Mouse (Mus musculus) liver, embryonic 11.5 days (tissue): ENCODE measurements around the gene Cubn. TPM values are rescaled to one million over a fixed set of nuclear protein-coding genes. Genes with fewer than 3 reads are reported as not detected.

Source experiments
- ATAC-seq: fragments of 200-750 bp; cut with Nextera tagmentation; replicated peaks from 2 replicates; pipeline ENCODE4 v1.8.0; 2017; ENCODE audit warnings: moderate number of reproducible peaks, mild to moderate bottlenecking, moderate TSS enrichment, moderate library complexity; ENCODE audit not compliant: low FRiP score
- DNase-seq: peaks from one replicate; pipeline ENCODE4 v3.0.0-alpha.2; 2017; ENCODE audit warnings: low spot score
- H3K27ac ChIP-seq: fragments of 300-500 bp; sonication (generic); 2 replicates; pipeline ENCODE4 v1.5.1; 2014; ENCODE audit warnings: mild to moderate bottlenecking, low read depth, low read length, control low read depth
- H3K27me3 ChIP-seq: fragments of 300-500 bp; sonication (generic); replicated peaks from 2 replicates; pipeline ENCODE4 v1.6.1; 2014; ENCODE audit warnings: low read length, mixed read lengths; ENCODE audit not compliant: control insufficient read depth, insufficient read depth
- H3K36me3 ChIP-seq: fragments of 300-500 bp; sonication (generic); 2 replicates; pipeline ENCODE4 v1.6.1; 2014; ENCODE audit warnings: mild to moderate bottlenecking, low read length, moderate library complexity, mixed read lengths; ENCODE audit not compliant: control insufficient read depth, insufficient read depth
- H3K4me1 ChIP-seq: fragments of 300-500 bp; sonication (generic); replicated peaks from 2 replicates; pipeline ENCODE4 v1.6.1; 2014; ENCODE audit warnings: low read length, mixed read lengths; ENCODE audit not compliant: control insufficient read depth, insufficient read depth
- H3K4me2 ChIP-seq: fragments of 300-500 bp; sonication (generic); 2 replicates; pipeline ENCODE4 v1.6.1; 2014; ENCODE audit warnings: mild to moderate bottlenecking, control low read depth, moderate library complexity
- H3K4me3 ChIP-seq: fragments of 300-500 bp; sonication (generic); 2 replicates; pipeline ENCODE4 v1.5.1; 2014; ENCODE audit warnings: low read depth, low read length, control low read depth
- H3K9ac ChIP-seq: fragments of 300-500 bp; sonication (generic); 2 replicates; pipeline ENCODE4 v1.6.1; 2014; ENCODE audit warnings: low read depth, low read length, control low read depth
- H3K9me3 ChIP-seq: fragments of 300-500 bp; sonication (generic); 2 replicates; pipeline ENCODE4 v1.6.1; 2016; ENCODE audit warnings: low read length, inconsistent platforms, mixed read lengths; ENCODE audit not compliant: control insufficient read depth
- WGBS: fragments of 180-500 bp; shearing (Covaris S2); extraction: QIAGEN DNeasy Blood & Tissue Kit; methylation state at CpG from one replicate; pipeline ENCODE4 v1.1.7; 2014; 5-methylcytosine and 5-hydroxymethylcytosine counted together
- polyA plus RNA-seq: library from polyadenylated mRNA; unstranded; fragments of >200 nt; fragmentation: Nextera tagmentation; extraction: Ambion mirVana; gene quantifications from 2 replicates; pipeline ENCODE4 v1.2.1, GENCODE M21; 2014

Gene Cubn
- polyA plus RNA-seq, 1 experiment from 2014 or later = 0.15 TPM

- Histone ChIP-seq H3K36me3 (no peaks in the 10 kb centered on the region), H3K4me2 (peak within 1 kb of the TSS; percentile 80), H3K27ac (peak within 1 kb of the TSS; percentile 6), H3K9ac (peak within 1 kb of the TSS; percentile 67), H3K27me3 (no peaks in the 10 kb centered on the region), H3K9me3 (no peaks in the 10 kb centered on the region), H3K4me1 (peaks cover 15% of the 10 kb centered on the region; the same call in 1 of the 2 replicates), H3K4me3 (peak within 1 kb of the TSS; percentile 62)
- under 1% methylated on average over 37 of the region's 37 CpGs for WGBS
- DNase-seq (peak; percentile 91), ATAC-seq (peak; percentile 97)
These were observed 220.3 kb downstream of the Cubn start, which contains the start of gene Rsu1 for GRCm38 (mm10) chr2:13271165-13271957. TSS of gene Rsu1 (minus strand) at chr2:13271415.

- H3K4me3 ChIP-seq = peak overlapping the region; percentile 62
- H3K27ac ChIP-seq = peak overlapping the region; percentile 6
- H3K4me2 ChIP-seq = peak overlapping the region; percentile 80
- peaks cover 15% of the 10 kb centered on the region; the same call in 1 of the 2 replicates for H3K4me1 ChIP-seq
- WGBS = 32% methylated on average over 8 of the region's 8 CpGs
- H3K36me3 ChIP-seq = no peaks in the 10 kb centered on the region
- DNase-seq = peak; percentile 35
- H3K27me3 ChIP-seq = no peaks in the 10 kb centered on the region
- ATAC-seq = peak; percentile 26
- H3K9me3 ChIP-seq = no peaks in the 10 kb centered on the region
- peak overlapping the region; percentile 67 for H3K9ac ChIP-seq
These were observed 220.9 kb downstream of the Cubn start for GRCm38 (mm10) chr2:13270736-13271135.

GRCm38 (mm10) chr2:13268681-13269293 is 222.8 kb downstream of the Cubn start:
- peak overlapping the region; percentile 35 for H3K4me2 ChIP-seq
- H3K4me3 ChIP-seq = no peak overlapping the region

GRCm38 (mm10) chr2:13264875-13265274 is 226.7 kb downstream of the Cubn start:
- Histone ChIP-seq H3K9me3 (no peaks in the 10 kb centered on the region), H3K9ac (no peak overlapping the region), H3K27me3 (no peaks in the 10 kb centered on the region), H3K36me3 (no peaks in the 10 kb centered on the region; the same call in 1 of the 2 replicates), H3K4me2 (no peak overlapping the region), H3K27ac (no peak overlapping the region), H3K4me3 (no peak overlapping the region), H3K4me1 (peaks cover 10% of the 10 kb centered on the region; the same call in 1 of the 2 replicates)
- no peak for ATAC-seq
- no peak for DNase-seq
- WGBS = 46% methylated on average over 4 of the region's 4 CpGs

More at GRCm38 (mm10) chr2:13268681-13269293, 222.8 kb downstream of the Cubn start:
- H3K27ac ChIP-seq = peak overlapping the region; percentile 4; the same call in 1 of the 2 replicates
- peaks cover 15% of the 10 kb centered on the region; the same call in 1 of the 2 replicates for H3K4me1 ChIP-seq
- no peaks in the 10 kb centered on the region for H3K27me3 ChIP-seq
- H3K9me3 ChIP-seq = no peaks in the 10 kb centered on the region
- H3K36me3 ChIP-seq = no peaks in the 10 kb centered on the region
- WGBS = 64% methylated on average over 4 of the region's 4 CpGs
- H3K9ac ChIP-seq = no peak overlapping the region
- DNase-seq (no peak), ATAC-seq (no peak)

GRCm38 (mm10) chr2:13263150-13263549 is 228.5 kb downstream of the Cubn start:
- no peaks in the 10 kb centered on the region for H3K27me3 ChIP-seq
- DNase-seq (no peak), ATAC-seq (no peak)
- H3K4me1 ChIP-seq = peaks cover 2% of the 10 kb centered on the region; the same call in 1 of the 2 replicates
- no peak overlapping the region for H3K27ac ChIP-seq
- no peak overlapping the region for H3K4me3 ChIP-seq
- no peak overlapping the region for H3K4me2 ChIP-seq
- no peaks in the 10 kb centered on the region for H3K9me3 ChIP-seq
- H3K36me3 ChIP-seq = no peaks in the 10 kb centered on the region; the same call in 1 of the 2 replicates
- WGBS = 64% methylated on average over 4 of the region's 4 CpGs
- H3K9ac ChIP-seq = no peak overlapping the region

- DNase-seq (no peak), ATAC-seq (no peak)
- 84% methylated on average over 2 of the region's 2 CpGs for WGBS
- no peak overlapping the region for H3K4me3 ChIP-seq
- no peak overlapping the region for H3K9ac ChIP-seq
- H3K4me1 ChIP-seq = no peaks in the 10 kb centered on the region
- no peak overlapping the region for H3K27ac ChIP-seq
- no peaks in the 10 kb centered on the region for H3K27me3 ChIP-seq
- H3K36me3 ChIP-seq = peaks cover 7% of the 10 kb centered on the region
- H3K9me3 ChIP-seq = 0 out of 2 replicates have a peak, but pooled peaks cover 2% of the 10 kb centered on the region
- no peak overlapping the region for H3K4me2 ChIP-seq
These were observed 233.0 kb downstream of the Cubn start for GRCm38 (mm10) chr2:13258606-13259005.

GRCm38 (mm10) chr2:13240711-13241110 is 250.9 kb downstream of the Cubn start:
- Histone ChIP-seq H3K27me3 (no peaks in the 10 kb centered on the region), H3K4me1 (no peaks in the 10 kb centered on the region; the same call in 1 of the 2 replicates), H3K9me3 (no peaks in the 10 kb centered on the region), H3K36me3 (peaks cover 2% of the 10 kb centered on the region; the same call in 1 of the 2 replicates), H3K27ac (no peak overlapping the region), H3K9ac (no peak overlapping the region), H3K4me3 (no peak overlapping the region), H3K4me2 (no peak overlapping the region)
- DNase-seq (no peak), ATAC-seq (no peak)
- WGBS = 76% methylated on average over 9 of the region's 9 CpGs

- Histone ChIP-seq H3K4me1 (no peaks in the 10 kb centered on the region; the same call in 1 of the 2 replicates), H3K9ac (no peak overlapping the region), H3K4me3 (no peak overlapping the region), H3K27ac (no peak overlapping the region), H3K36me3 (peaks cover 2% of the 10 kb centered on the region; the same call in 1 of the 2 replicates), H3K9me3 (no peaks in the 10 kb centered on the region), H3K4me2 (no peak overlapping the region), H3K27me3 (no peaks in the 10 kb centered on the region)
- ATAC-seq = no peak
- no peak for DNase-seq
- WGBS = 72% methylated on average over 8 of the region's 8 CpGs
These were observed 254.3 kb downstream of the Cubn start for GRCm38 (mm10) chr2:13237140-13237901.
